Mouse (Mus musculus) forebrain, embryonic 15.5 days (tissue): ENCODE data around the gene Cdh3. TPM values are rescaled to one million over a fixed set of nuclear protein-coding genes. Genes with fewer than 3 reads are reported as not detected.

Source experiments
- ATAC-seq: fragments of 200-750 bp; cut with Nextera tagmentation; replicated peaks from 2 replicates; pipeline ENCODE4 v1.8.0; 2017; ENCODE audit warnings: mild to moderate bottlenecking, moderate TSS enrichment, moderate library complexity
- H3K27ac ChIP-seq: fragments of 300-500 bp; sonication (generic); replicated peaks from 2 replicates; pipeline ENCODE4 v1.5.1; 2015; ENCODE audit warnings: mild to moderate bottlenecking, inconsistent platforms
- H3K27me3 ChIP-seq: fragments of 300-500 bp; sonication (generic); 2 replicates; pipeline ENCODE4 v1.6.1; 2015; ENCODE audit warnings: inconsistent platforms
- H3K36me3 ChIP-seq: fragments of 300-500 bp; sonication (generic); 2 replicates; pipeline ENCODE4 v1.6.1; 2015; ENCODE audit warnings: mild to moderate bottlenecking, inconsistent platforms
- H3K4me1 ChIP-seq: fragments of 300-500 bp; sonication (generic); 2 replicates; pipeline ENCODE4 v1.6.1; 2015; ENCODE audit warnings: inconsistent platforms
- H3K4me2 ChIP-seq: fragments of 300-500 bp; sonication (generic); replicated peaks from 2 replicates; pipeline ENCODE4 v1.6.1; 2015; ENCODE audit warnings: mild to moderate bottlenecking, inconsistent platforms
- H3K4me3 ChIP-seq: fragments of 300-500 bp; sonication (generic); 2 replicates; pipeline ENCODE4 v1.5.1; 2015; ENCODE audit warnings: mild to moderate bottlenecking, inconsistent platforms
- H3K9ac ChIP-seq: fragments of 300-500 bp; sonication (generic); replicated peaks from 2 replicates; pipeline ENCODE4 v1.6.1; 2015; ENCODE audit warnings: mild to moderate bottlenecking, inconsistent platforms
- H3K9me3 ChIP-seq: fragments of 300-500 bp; sonication (generic); 2 replicates; pipeline ENCODE4 v1.6.1; 2016; ENCODE audit warnings: inconsistent platforms
- WGBS: fragments of 180-500 bp; shearing (Covaris S2); methylation state at CpG from one replicate; pipeline ENCODE4 v1.1.7; 2015; ENCODE audit warnings: mixed read lengths; 5-methylcytosine and 5-hydroxymethylcytosine counted together
- polyA plus RNA-seq: library from polyadenylated mRNA; unstranded; fragments of >200 nt; fragmentation: Nextera tagmentation; extraction: Ambion mirVana; gene quantifications from 2 replicates; pipeline ENCODE4 v1.2.1, GENCODE M21; 2015

Cdh3 gene
- polyA plus RNA-seq, 1 experiment from 2014 or later: 1.3 TPM

- no peaks in the 10 kb centered on the region for H3K9me3 ChIP-seq
- H3K27ac ChIP-seq: no peak overlapping the region
- no peak overlapping the region for H3K4me2 ChIP-seq
- no peak for ATAC-seq
- H3K36me3 ChIP-seq: no peaks in the 10 kb centered on the region
- H3K4me1 ChIP-seq: no peaks in the 10 kb centered on the region
- WGBS: 83% methylated on average over 9 of the region's 9 CpGs
- H3K9ac ChIP-seq: no peak overlapping the region
- H3K27me3 ChIP-seq: no peaks in the 10 kb centered on the region
- no peak overlapping the region for H3K4me3 ChIP-seq
Measured at GRCm38 (mm10) chr8:106528596-106529249, 18.0 kb downstream of the Cdh3 start.

DNA sequence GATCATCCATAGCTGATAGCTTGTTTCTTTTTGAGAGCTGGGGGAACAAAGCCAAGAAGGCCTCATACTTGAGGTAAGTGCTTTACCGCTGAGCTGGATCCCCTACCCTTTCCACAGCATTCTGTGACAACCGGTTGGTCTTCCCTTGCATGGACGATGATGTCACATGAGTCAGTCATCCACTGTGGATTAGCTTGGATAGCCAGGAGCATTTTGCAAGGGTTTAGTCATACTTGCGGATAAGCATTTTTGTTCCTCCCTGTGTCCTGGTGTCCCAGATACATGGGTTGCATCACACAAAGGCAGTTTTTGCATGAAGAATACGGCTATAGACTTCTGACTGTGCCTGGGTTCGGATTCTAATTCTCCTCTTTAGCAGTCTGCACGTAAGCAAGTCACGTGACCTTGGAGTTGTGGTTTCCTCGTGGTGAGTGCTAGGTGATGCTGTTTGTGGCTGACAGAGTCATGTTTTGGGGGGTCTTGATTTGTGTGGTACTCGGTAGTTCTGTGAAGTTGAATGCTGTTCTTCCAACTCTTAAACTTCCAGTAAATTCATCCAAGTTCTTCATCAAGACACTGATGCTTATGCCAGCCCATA is 19.3 kb downstream of the Cdh3 start:
- Histone ChIP-seq H3K9me3 (no peaks in the 10 kb centered on the region), H3K27ac (no peak overlapping the region), H3K27me3 (no peaks in the 10 kb centered on the region), H3K9ac (no peak overlapping the region), H3K36me3 (no peaks in the 10 kb centered on the region), H3K4me3 (no peak overlapping the region), H3K4me1 (no peaks in the 10 kb centered on the region), H3K4me2 (no peak overlapping the region)
- WGBS: 94% methylated on average over 10 of the region's 10 CpGs
- no peak for ATAC-seq

DNA sequence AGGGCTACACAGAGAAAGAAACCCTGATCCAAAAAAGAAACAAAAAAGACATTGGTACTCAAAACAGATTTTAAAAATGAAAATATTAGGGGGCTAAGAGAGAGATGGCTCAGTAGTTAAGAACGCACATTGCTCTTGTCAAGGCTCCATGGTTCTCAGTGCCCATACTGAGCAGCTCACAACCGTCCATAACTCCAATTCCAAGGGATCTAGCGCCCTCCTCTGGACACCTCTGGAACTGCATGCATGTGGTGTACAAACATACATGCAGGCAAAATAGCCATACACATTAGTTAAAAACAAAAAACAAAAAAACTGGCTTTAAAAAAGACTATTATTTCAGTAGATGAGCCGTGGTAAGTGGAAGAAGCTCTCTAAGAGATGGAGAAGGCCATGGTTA is 19.9 kb downstream of the Cdh3 start:
- Histone ChIP-seq H3K27ac (no peak overlapping the region), H3K36me3 (no peaks in the 10 kb centered on the region), H3K4me3 (no peak overlapping the region), H3K9ac (no peak overlapping the region), H3K4me1 (no peaks in the 10 kb centered on the region), H3K4me2 (no peak overlapping the region), H3K9me3 (no peaks in the 10 kb centered on the region), H3K27me3 (no peaks in the 10 kb centered on the region)
- WGBS: 72% methylated on average over 4 of the region's 4 CpGs
- ATAC-seq: no peak

- WGBS: 82% methylated on average over 7 of the region's 7 CpGs
- Histone ChIP-seq H3K4me2 (no peak overlapping the region), H3K4me3 (no peak overlapping the region)
Measured at GRCm38 (mm10) chr8:106533709-106534108, 23.0 kb downstream of the Cdh3 start.

DNA sequence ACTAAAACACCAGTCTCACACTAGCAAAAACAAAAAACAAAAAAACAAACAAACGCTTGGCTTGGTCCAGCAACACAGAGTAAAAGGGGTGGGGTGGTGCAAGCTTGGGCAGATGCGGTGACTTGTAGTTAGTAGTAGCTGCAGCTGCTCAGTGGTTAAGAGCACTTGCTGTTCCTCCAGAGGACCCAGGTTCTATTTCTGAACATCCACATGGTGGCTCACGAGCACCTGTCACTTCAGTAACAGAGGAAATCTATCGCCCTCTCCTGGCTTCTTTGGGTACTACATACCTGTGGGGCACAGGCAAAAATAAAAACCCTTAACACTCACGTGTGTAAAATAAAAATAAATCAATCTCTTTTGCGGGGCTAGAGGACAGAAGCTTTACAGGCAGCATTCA is 23.8 kb downstream of the Cdh3 start:
- Histone ChIP-seq H3K27ac (no peak overlapping the region), H3K9ac (no peak overlapping the region), H3K4me2 (no peak overlapping the region), H3K4me1 (no peaks in the 10 kb centered on the region), H3K36me3 (no peaks in the 10 kb centered on the region), H3K9me3 (no peaks in the 10 kb centered on the region), H3K27me3 (no peaks in the 10 kb centered on the region), H3K4me3 (no peak overlapping the region)
- ATAC-seq: no peak
- 38% methylated on average over 6 of the region's 6 CpGs for WGBS

More at GRCm38 (mm10) chr8:106533709-106534108, 23.0 kb downstream of the Cdh3 start:
- Histone ChIP-seq H3K9me3 (no peaks in the 10 kb centered on the region), H3K36me3 (no peaks in the 10 kb centered on the region), H3K27ac (no peak overlapping the region), H3K27me3 (no peaks in the 10 kb centered on the region), H3K4me1 (no peaks in the 10 kb centered on the region), H3K9ac (no peak overlapping the region)
- ATAC-seq: no peak

DNA sequence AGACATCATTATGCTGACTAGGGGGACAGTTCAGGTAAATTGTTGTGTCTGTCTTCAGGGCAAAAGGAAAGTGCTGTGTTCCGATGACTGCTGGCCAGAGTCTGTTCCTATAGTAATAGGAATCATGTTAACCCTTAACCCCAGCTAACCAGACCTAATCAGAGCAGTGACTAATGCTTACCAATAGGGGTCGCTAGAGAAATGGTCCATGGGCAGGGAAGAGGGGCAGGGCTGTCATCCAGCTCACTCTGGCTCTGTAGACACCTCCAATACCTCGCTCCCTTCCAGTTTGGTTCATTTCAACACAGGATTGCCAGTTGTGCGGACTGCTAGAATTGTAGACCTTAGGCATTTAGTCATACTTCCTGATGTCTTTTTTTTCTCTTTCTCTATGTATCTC is 24.8 kb downstream of the Cdh3 start:
- H3K9me3 ChIP-seq: no peaks in the 10 kb centered on the region
- H3K27me3 ChIP-seq: no peaks in the 10 kb centered on the region
- no peak overlapping the region for H3K27ac ChIP-seq
- no peak for ATAC-seq
- no peaks in the 10 kb centered on the region for H3K4me1 ChIP-seq
- H3K9ac ChIP-seq: no peak overlapping the region
- no peaks in the 10 kb centered on the region for H3K36me3 ChIP-seq
- no peak overlapping the region for H3K4me3 ChIP-seq
- no peak overlapping the region for H3K4me2 ChIP-seq
- WGBS: 74% methylated on average over 4 of the region's 4 CpGs

DNA sequence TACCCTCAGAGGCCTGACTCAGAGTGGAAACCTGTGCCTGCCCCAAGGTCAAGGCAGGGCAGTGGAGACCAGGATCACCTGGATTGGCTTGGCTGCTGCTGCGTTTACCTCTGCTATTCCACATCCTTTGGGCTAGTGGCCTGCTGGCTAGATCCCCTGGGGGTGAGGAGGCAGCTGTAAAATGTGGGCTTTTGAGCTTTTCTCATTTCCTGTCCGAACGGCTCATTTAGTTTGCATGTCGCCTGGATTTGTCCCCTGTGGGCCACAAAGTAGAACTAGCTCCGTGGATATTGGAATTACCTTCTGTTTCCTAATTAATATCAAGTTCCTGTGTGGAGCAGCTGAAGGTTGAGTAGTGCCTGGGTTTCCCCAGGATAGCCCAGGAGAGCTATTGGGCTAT is 28.5 kb downstream of the Cdh3 start:
- Histone ChIP-seq H3K4me1 (no peaks in the 10 kb centered on the region), H3K27me3 (no peaks in the 10 kb centered on the region), H3K4me3 (no peak overlapping the region), H3K36me3 (no peaks in the 10 kb centered on the region), H3K9me3 (no peaks in the 10 kb centered on the region), H3K4me2 (no peak overlapping the region), H3K27ac (no peak overlapping the region), H3K9ac (no peak overlapping the region)
- ATAC-seq: no peak
- WGBS: 73% methylated on average over 5 of the region's 5 CpGs

GRCm38 (mm10) chr8:106541002-106541401 is 30.3 kb downstream of the Cdh3 start:
- H3K4me3 ChIP-seq: no peak overlapping the region
- 80% methylated on average over 11 of the region's 11 CpGs for WGBS

GRCm38 (mm10) chr8:106543043-106543442 is 32.4 kb downstream of the Cdh3 start:
- H3K4me1 ChIP-seq: no peaks in the 10 kb centered on the region
- no peaks in the 10 kb centered on the region for H3K36me3 ChIP-seq
- no peak for ATAC-seq
- H3K4me3 ChIP-seq: no peak overlapping the region
- H3K27me3 ChIP-seq: no peaks in the 10 kb centered on the region
- H3K9me3 ChIP-seq: no peaks in the 10 kb centered on the region
- whole genome bisulfite sequencing: 73% methylated on average over 8 of the region's 8 CpGs
- H3K9ac ChIP-seq: no peak overlapping the region
- H3K4me2 ChIP-seq: no peak overlapping the region
- no peak overlapping the region for H3K27ac ChIP-seq

More at GRCm38 (mm10) chr8:106541002-106541401, 30.3 kb downstream of the Cdh3 start:
- H3K36me3 ChIP-seq: no peaks in the 10 kb centered on the region
- no peak overlapping the region for H3K9ac ChIP-seq
- H3K4me2 ChIP-seq: no peak overlapping the region
- no peaks in the 10 kb centered on the region for H3K27me3 ChIP-seq
- no peak for ATAC-seq
- H3K27ac ChIP-seq: no peak overlapping the region
- no peaks in the 10 kb centered on the region for H3K9me3 ChIP-seq
- H3K4me1 ChIP-seq: no peaks in the 10 kb centered on the region

GRCm38 (mm10) chr8:106545149-106545548 is 34.5 kb downstream of the Cdh3 start:
- Histone ChIP-seq H3K4me3 (no peak overlapping the region), H3K36me3 (no peaks in the 10 kb centered on the region), H3K27me3 (no peaks in the 10 kb centered on the region), H3K9ac (no peak overlapping the region), H3K9me3 (no peaks in the 10 kb centered on the region), H3K4me2 (no peak overlapping the region), H3K4me1 (no peaks in the 10 kb centered on the region), H3K27ac (no peak overlapping the region)
- ATAC-seq: no peak
- 75% methylated on average over 2 of the region's 2 CpGs for WGBS

DNA sequence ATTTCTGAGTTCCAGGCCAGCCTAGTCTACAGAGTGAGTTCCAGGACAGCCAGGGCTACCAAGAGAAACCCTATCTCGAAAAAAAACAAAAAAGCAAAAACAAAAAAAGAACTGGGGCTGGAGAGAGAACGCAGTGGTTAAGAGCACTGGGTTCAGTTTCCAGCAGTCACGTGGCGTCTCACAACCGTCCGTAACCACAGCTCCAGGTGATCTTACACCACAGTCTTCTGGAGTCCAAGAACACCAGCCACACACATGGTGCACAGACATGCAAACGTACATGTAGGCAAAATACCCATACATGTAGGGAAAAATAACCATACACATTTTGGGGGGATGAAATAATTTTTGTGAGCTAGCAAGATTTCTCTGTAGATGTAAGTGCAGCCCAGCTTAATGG is 36.1 kb downstream of the Cdh3 start:
- Histone ChIP-seq H3K9me3 (no peaks in the 10 kb centered on the region), H3K36me3 (no peaks in the 10 kb centered on the region), H3K4me2 (no peak overlapping the region), H3K4me1 (no peaks in the 10 kb centered on the region), H3K27ac (no peak overlapping the region), H3K9ac (no peak overlapping the region), H3K4me3 (no peak overlapping the region), H3K27me3 (no peaks in the 10 kb centered on the region)
- no peak for ATAC-seq
- WGBS: 86% methylated on average over 7 of the region's 7 CpGs

DNA sequence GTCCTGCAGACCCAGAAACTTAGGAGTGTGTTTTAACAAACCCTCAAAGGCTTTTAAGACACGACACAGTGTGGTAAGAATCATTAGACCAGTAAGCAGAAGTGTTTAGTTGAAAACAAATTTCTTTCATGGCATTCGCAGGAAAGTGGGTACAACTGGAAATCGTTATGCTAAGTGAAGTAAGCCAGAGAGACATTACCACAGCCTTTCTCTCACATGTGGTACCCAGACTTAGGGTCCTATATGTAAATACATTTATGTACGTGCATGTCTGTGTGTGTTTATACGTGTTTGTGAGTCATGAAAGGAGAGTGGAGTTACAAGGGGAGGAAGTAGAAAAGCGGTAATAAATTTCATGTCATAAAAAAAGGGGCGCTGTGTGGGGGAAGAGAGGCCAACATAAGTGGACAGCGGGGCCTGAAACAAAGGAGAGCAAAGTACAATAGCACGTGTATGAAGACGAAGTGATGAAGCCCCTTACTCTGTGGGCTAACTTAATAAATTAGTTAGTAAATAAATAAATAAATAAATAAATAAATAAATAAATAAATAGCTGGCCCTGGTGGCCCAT is 37.8 kb downstream of the Cdh3 start:
- Histone ChIP-seq H3K4me3 (no peak overlapping the region), H3K27ac (no peak overlapping the region), H3K27me3 (no peaks in the 10 kb centered on the region), H3K9me3 (no peaks in the 10 kb centered on the region), H3K36me3 (no peaks in the 10 kb centered on the region), H3K9ac (no peak overlapping the region), H3K4me1 (no peaks in the 10 kb centered on the region), H3K4me2 (no peak overlapping the region)
- no peak for ATAC-seq
- WGBS: 83% methylated on average over 10 of the region's 10 CpGs

DNA sequence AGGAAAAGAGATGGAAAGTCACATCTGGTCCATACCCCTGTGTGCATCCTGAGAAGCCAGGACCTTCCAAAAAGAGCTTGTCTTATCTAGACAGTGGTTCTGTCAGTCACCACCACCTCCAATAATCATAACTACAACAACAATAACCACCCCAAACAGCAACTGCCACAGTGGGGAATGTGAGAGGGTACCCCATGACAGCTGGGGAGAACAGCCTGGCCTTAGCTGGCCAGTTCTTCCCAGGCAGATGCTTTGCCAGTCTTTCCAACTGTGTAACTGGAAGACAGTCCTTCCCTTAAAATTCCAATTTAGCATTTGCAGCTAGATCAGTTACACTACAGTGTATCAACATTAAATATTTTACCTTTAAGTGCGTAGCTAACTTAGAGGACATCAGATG is 40.2 kb downstream of the Cdh3 start:
- H3K4me1 ChIP-seq: no peaks in the 10 kb centered on the region
- no peak overlapping the region for H3K4me3 ChIP-seq
- no peak overlapping the region for H3K27ac ChIP-seq
- H3K9me3 ChIP-seq: no peaks in the 10 kb centered on the region
- H3K9ac ChIP-seq: no peak overlapping the region
- WGBS: 95% methylated on average over 1 of the region's 1 CpGs
- H3K27me3 ChIP-seq: no peaks in the 10 kb centered on the region
- ATAC-seq: no peak
- no peaks in the 10 kb centered on the region for H3K36me3 ChIP-seq
- no peak overlapping the region for H3K4me2 ChIP-seq
